Mouse (Mus musculus) lung, adult 2 months (tissue): ENCODE measurements around the gene Zc3hav1l.

Source experiments
- CTCF ChIP-seq: fragments of 200-500 bp; IDR thresholded peaks from 2 replicates; pipeline ENCODE4 v1.5.1; 2011; ENCODE audit warnings: mild to moderate bottlenecking, low read length, control low read depth; ENCODE audit not compliant: insufficient read depth
- POLR2A ChIP-seq: fragments of 200-500 bp; IDR thresholded peaks from 2 replicates; pipeline ENCODE4 v1.6.1; 2011; ENCODE audit warnings: low read depth, mild to moderate bottlenecking, control low read depth, low read length, borderline replicate concordance; ENCODE audit errors: extremely low read depth

DNA sequence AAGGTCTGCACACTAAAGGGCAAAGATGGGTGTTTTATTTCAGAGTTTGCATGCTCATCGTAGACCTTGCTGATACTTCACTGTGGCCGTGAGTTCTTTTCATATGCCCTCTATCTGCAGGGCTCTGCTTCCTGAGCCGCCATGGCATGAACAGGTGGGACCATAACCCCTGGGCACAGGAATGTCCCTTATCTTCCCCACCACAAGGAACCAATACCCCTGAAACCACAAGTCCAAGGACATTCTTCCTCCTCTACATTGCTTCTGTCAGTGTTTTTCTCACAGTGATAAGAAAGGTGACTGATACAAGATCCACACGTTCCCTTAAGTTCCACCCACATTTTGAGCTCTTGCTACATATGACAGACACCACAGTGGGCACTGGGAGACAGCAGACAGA is 42.3 kb downstream of the Zc3hav1l start:
- TF ChIP-seq CTCF (no peak), POLR2A (no peak)
